Mouse (Mus musculus) CH12.LX (cell line): Measurements from ENCODE around the gene Fam160a1. TPM values are rescaled to one million over a fixed set of nuclear protein-coding genes. Genes with fewer than 3 reads are reported as not detected.

Experiments used
- DNase-seq: peaks from one replicate; pipeline ENCODE4 v3.0.0-alpha.2; 2013; ENCODE audit errors: extremely low read depth
- H3K27ac ChIP-seq: 2 replicates; pipeline ENCODE4 v1.5.1; 2012; ENCODE audit warnings: low read depth, mild to moderate bottlenecking, control low read depth, moderate library complexity; ENCODE audit not compliant: insufficient read depth
- H3K27me3 ChIP-seq: replicated peaks from 2 replicates; pipeline ENCODE3; 2012; ENCODE audit warnings: inconsistent platforms
- H3K36me3 ChIP-seq, 2 experiments: replicated peaks in 1 of 2; 2 replicates each; pipeline versions ENCODE3 to v1.6.1; 2012; ENCODE audit warnings: inconsistent platforms in 1 of 2, low read length in 1 of 2, mild to moderate bottlenecking in 1 of 2, mixed read lengths in 1 of 2, moderate library complexity in 1 of 2; ENCODE audit not compliant: control insufficient read depth in 1 of 2, insufficient read depth in 1 of 2
- H3K4me1 ChIP-seq, 2 experiments: 2 replicates each; pipeline ENCODE4 v1.6.1; 2012; ENCODE audit warnings: inconsistent platforms in 1 of 2, moderate library complexity in 1 of 2; ENCODE audit not compliant: insufficient read depth in 2 of 2, control insufficient read depth in 1 of 2
- H3K4me2 ChIP-seq: 2 replicates; pipeline ENCODE4 v1.6.1; 2012; ENCODE audit warnings: low read depth, mild to moderate bottlenecking, control low read depth; ENCODE audit not compliant: poor library complexity, insufficient read depth, severe bottlenecking
- H3K4me3 ChIP-seq, 3 experiments: fragments of 150-350 bp in 1 of 3; sonication (generic) in 1 of 3; replicated peaks in 1 of 3; 2 replicates each; pipeline versions ENCODE3 to v1.5.1; 2011 to 2012; ENCODE audit warnings: low read depth in 2 of 3, low read length in 2 of 3, mild to moderate bottlenecking in 2 of 3, moderate library complexity in 2 of 3, control low read depth in 1 of 3, improper control_type of control experiment in 1 of 3, inconsistent platforms in 1 of 3, mixed read lengths in 1 of 3; ENCODE audit not compliant: poor library complexity in 1 of 3
- H3K79me2 ChIP-seq: replicated peaks from 2 replicates; pipeline ENCODE4 v1.6.1; 2012; ENCODE audit warnings: mild to moderate bottlenecking, moderate library complexity; ENCODE audit not compliant: control insufficient read depth, poor library complexity, insufficient read depth, severe bottlenecking; ENCODE audit errors: extremely low read depth
- H3K9ac ChIP-seq: 2 replicates; pipeline ENCODE4 v1.6.1; 2012; ENCODE audit warnings: low read depth, mild to moderate bottlenecking, control low read depth, moderate library complexity; ENCODE audit not compliant: insufficient read depth
- H3K9me3 ChIP-seq: replicated peaks from 2 replicates; pipeline ENCODE3; 2012; ENCODE audit warnings: low read length, inconsistent platforms, mixed read lengths
- CHD1 ChIP-seq: IDR thresholded peaks from 2 replicates; pipeline ENCODE4 v1.6.1; 2012; ENCODE audit warnings: low read depth, low read length, improper control_type of control experiment, inconsistent platforms
- CHD2 ChIP-seq: IDR thresholded peaks from 2 replicates; pipeline ENCODE4 v1.6.1; 2011; ENCODE audit warnings: low read length, improper control_type of control experiment
- CTCF ChIP-seq, 2 experiments: IDR thresholded peaks in 1 of 2; conservative IDR thresholded peaks in 1 of 2; 2 replicates each; pipeline ENCODE4 v1.5.1; 2011 to 2012; ENCODE audit warnings: low read depth in 2 of 2, low read length in 2 of 2, improper control_type of control experiment in 1 of 2, inconsistent platforms in 1 of 2, mild to moderate bottlenecking in 1 of 2, moderate library complexity in 1 of 2
- ETS1 ChIP-seq: conservative IDR thresholded peaks from 2 replicates; pipeline ENCODE4 v1.6.1; 2012; ENCODE audit warnings: low read depth, mild to moderate bottlenecking, inconsistent platforms, low read length, improper control_type of control experiment, moderate library complexity
- MAX ChIP-seq: IDR thresholded peaks from 2 replicates; pipeline ENCODE4 v1.6.1; 2011; ENCODE audit warnings: low read length, improper control_type of control experiment
- MAZ ChIP-seq: IDR thresholded peaks from 2 replicates; pipeline ENCODE4 v1.6.1; 2012; ENCODE audit warnings: low read depth, mild to moderate bottlenecking, inconsistent platforms, low read length, improper control_type of control experiment, moderate library complexity
- NELFE ChIP-seq: IDR thresholded peaks from 2 replicates; pipeline ENCODE4 v1.6.1; 2011; ENCODE audit warnings: low read depth, low read length, improper control_type of control experiment
- NRF1 ChIP-seq: IDR thresholded peaks from 2 replicates; pipeline ENCODE4 v1.6.1; 2014; ENCODE audit warnings: low read depth, mild to moderate bottlenecking, inconsistent platforms, low read length, improper control_type of control experiment, moderate library complexity
- PAX5 ChIP-seq: IDR thresholded peaks from 2 replicates; pipeline ENCODE4 v1.6.1; 2012; ENCODE audit warnings: low read length, inconsistent platforms, mixed read lengths
- POLR2A ChIP-seq: IDR thresholded peaks from 2 replicates; pipeline ENCODE4 v1.6.1; 2011; ENCODE audit warnings: low read depth, mild to moderate bottlenecking, improper control_type of control experiment, low read length
- POLR2AphosphoS2 ChIP-seq: IDR thresholded peaks from 2 replicates; pipeline ENCODE4 v1.6.1; 2011; ENCODE audit warnings: low read depth, low read length, improper control_type of control experiment
- RAD21 ChIP-seq: IDR thresholded peaks from 2 replicates; pipeline ENCODE4 v1.6.1; 2011; ENCODE audit warnings: low read depth, mild to moderate bottlenecking, low read length, improper control_type of control experiment, moderate library complexity
- SIN3A ChIP-seq: IDR thresholded peaks from 2 replicates; pipeline ENCODE4 v1.6.1; 2012; ENCODE audit warnings: low read length, improper control_type of control experiment, inconsistent platforms
- SMC3 ChIP-seq: IDR thresholded peaks from 2 replicates; pipeline ENCODE4 v1.6.1; 2011; ENCODE audit warnings: low read depth, low read length, improper control_type of control experiment
- UBTF ChIP-seq: IDR thresholded peaks from 2 replicates; pipeline ENCODE4 v1.6.1; 2012; ENCODE audit warnings: low read depth, mild to moderate bottlenecking, inconsistent platforms, low read length, improper control_type of control experiment, moderate library complexity
- USF1 ChIP-seq: IDR thresholded peaks from 2 replicates; pipeline ENCODE4 v1.6.1; 2014; ENCODE audit warnings: low read depth, mild to moderate bottlenecking, inconsistent platforms, low read length, improper control_type of control experiment
- USF2 ChIP-seq: conservative IDR thresholded peaks from 2 replicates; pipeline ENCODE4 v1.6.1; 2011; ENCODE audit warnings: low read depth, low read length, improper control_type of control experiment
- ZC3H11A ChIP-seq: IDR thresholded peaks from 2 replicates; pipeline ENCODE4 v1.6.1; 2012; ENCODE audit warnings: low read depth, mild to moderate bottlenecking, inconsistent platforms, low read length, improper control_type of control experiment
- ZKSCAN1 ChIP-seq: IDR thresholded peaks from 2 replicates; pipeline ENCODE4 v1.6.1; 2012; ENCODE audit warnings: low read depth, inconsistent platforms, low read length, improper control_type of control experiment, borderline replicate concordance
- dilution Hi-C: fragments of 300-500 bp; cut with MboI; formaldehyde crosslinking; loops from 2 replicates; pipeline ENCODE4 v1.14.3; 2020; ENCODE audit warnings: low sequenced_read_pairs; ENCODE audit not compliant: extremely low pct_unique_long_range_greater_than_20kb, extremely low pct_ligation_motif_present
- in situ Hi-C: fragments of 300-500 bp; cut with MboI; formaldehyde crosslinking; loops from 3 replicates; pipeline ENCODE4 v1.14.3; 2019; ENCODE audit warnings: low sequenced_read_pairs, low pct_ligation_motif_present, low pct_unique_long_range_greater_than_20kb, mixed read lengths
- polyA plus RNA-seq: library from polyadenylated mRNA; unstranded; fragments of >175 nt; gene quantifications from 2 replicates; pipeline ENCODE4 v1.2.1, GENCODE M21; 2012; ENCODE audit warnings: low read depth; ENCODE audit not compliant: insufficient read length
- total RNA-seq, 2 experiments: library from RNA; depleted of rRNA; stranded (reverse); fragments of 300-350 nt in 1 of 2; fragments of >200 nt in 1 of 2; gene quantifications; 2 replicates each; pipeline ENCODE4 v1.2.3; 2012 to 2014

The Fam160a1 gene
- total and polyA plus RNA-seq, 3 experiments: 0.17 to 0.41 (median 0.20) TPM

GRCm38 (mm10) chr3:85707421-85707820 lies 109.7 kb downstream of the Fam160a1 start:
- TF ChIP-seq ZC3H11A (peak; percentile 18; the same call in 1 of the 2 replicates), SIN3A (no peak), USF1 (no peak), RAD21 (peak; percentile 74), CTCF (conservative IDR thresholded peaks at IDR 0.05 in 1 of 2, IDR thresholded peaks at IDR 0.05 in 1 of 2; ENCODE audit: low read depth in 2 of 2, low read length in 2 of 2) (peak; percentile 52 to 81), SMC3 (peak; percentile 83), CHD2 (no peak)
- Histone ChIP-seq H3K27me3 (no peaks in the 10 kb centered on the region), H3K4me2 (no peak overlapping the region), H3K4me3 (no peak overlapping the region), H3K79me2 (no peaks in the 10 kb centered on the region), H3K9ac (no peak overlapping the region), H3K9me3 (no peaks in the 10 kb centered on the region), H3K36me3 (no peaks in the 10 kb centered on the region), H3K4me1 (no peaks in the 10 kb centered on the region), H3K27ac (no peak overlapping the region)
- dilution Hi-C loops (no loop called here), in situ Hi-C loops (loop anchor here (10.0 to 25.0 kb wide), 2 partner anchors 207 to 405 kb away; no protein-coding TSS in a partner anchor)
- peak; percentile 58 for DNase-seq

DNA sequence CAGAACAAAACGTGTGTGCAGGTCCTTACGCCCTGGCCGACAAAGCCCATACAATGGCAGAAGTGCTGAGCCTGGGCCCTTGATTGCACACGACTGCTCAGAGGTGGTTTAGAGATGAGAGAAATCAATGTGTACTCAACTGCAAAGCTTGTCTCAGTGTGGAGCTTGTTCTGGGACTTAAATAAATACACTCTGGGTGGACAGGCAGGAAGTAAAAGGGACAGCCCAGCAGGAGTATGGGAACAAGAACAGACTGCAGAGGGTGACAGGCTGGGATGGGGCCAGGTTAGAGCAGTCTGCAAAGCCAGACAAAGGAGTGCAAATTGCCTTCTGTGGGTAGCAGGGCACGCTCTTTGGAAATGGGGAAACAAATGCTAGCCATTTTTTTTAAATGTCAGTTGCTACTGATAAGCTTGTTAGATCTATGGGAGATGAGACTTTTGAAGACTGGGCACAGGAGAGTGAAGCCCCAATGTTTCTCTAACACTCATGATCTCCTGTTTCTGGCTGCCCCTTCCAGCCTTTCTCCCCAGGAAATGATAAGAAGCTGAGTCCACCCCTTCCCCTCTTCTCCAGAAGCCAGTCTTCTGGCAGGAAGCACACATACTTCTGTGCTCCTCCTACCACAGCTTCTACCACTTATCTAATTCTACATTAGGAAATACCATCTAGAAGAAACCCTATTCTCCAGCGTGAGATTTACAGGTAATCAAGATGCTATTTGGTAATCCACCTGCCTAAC lies 113.8 kb downstream of the Fam160a1 start:
- no peaks in the 10 kb centered on the region for H3K79me2 ChIP-seq
- DNase-seq: no peak
- H3K27me3 ChIP-seq: no peaks in the 10 kb centered on the region
- H3K4me1 ChIP-seq: peaks cover under 1 to 1% of the 10 kb centered on the region in 2 experiments; a peak in 1 of 4 replicates
- no peak overlapping the region for H3K4me2 ChIP-seq
- dilution Hi-C loops: no loop called here
- H3K9ac ChIP-seq: no peak overlapping the region
- H3K27ac ChIP-seq: no peak overlapping the region
- H3K4me3 ChIP-seq: no peak overlapping the region
- in situ Hi-C loops: loop anchor here (10.0 to 25.0 kb wide), 2 partner anchors 211 to 409 kb away; no protein-coding TSS in a partner anchor
- no peaks in the 10 kb centered on the region for H3K9me3 ChIP-seq
- no peaks in the 10 kb centered on the region for H3K36me3 ChIP-seq
- TF ChIP-seq PAX5: no peak
- TF ChIP-seq ZC3H11A: no peak
- no peak for TF ChIP-seq NELFE
- no peak for TF ChIP-seq ETS1
- TF ChIP-seq NRF1: no peak
- no peak for TF ChIP-seq MAZ
- TF ChIP-seq UBTF: no peak
- TF ChIP-seq POLR2A: no peak
- TF ChIP-seq RAD21: no peak
- TF ChIP-seq POLR2AphosphoS2: no peak
- no peak for TF ChIP-seq USF2
- TF ChIP-seq ZKSCAN1: no peak
- no peak for TF ChIP-seq CHD1
- no peak for TF ChIP-seq SIN3A
- no peak for TF ChIP-seq MAX
- TF ChIP-seq, all 38 proteins: peak for 0
